Mouse (Mus musculus) CD4-positive naive resting alpha-beta T cell, adult 76 days (primary cell): ENCODE measurements around the gene Frmd4a. TPM values are rescaled to one million over a fixed set of nuclear protein-coding genes. Genes with fewer than 3 reads are reported as not detected.

Experiments used
- total RNA-seq: library from RNA; stranded (reverse); gene quantifications from one replicate; pipeline ENCODE4 v1.2.4, GENCODE M21; 2023

The Frmd4a gene
- 2.8 TPM for total RNA-seq

GRCm38 (mm10) chr2:4017528-4018288 lies at the start of gene Frmd4a:
Frmd4a (plus strand) TSS chr2:4017717.

GRCm38 (mm10) chr2:4651500-4652285 lies 634.2 kb downstream of the Frmd4a start, which contains the start of gene Prpf18:
Prpf18 (minus strand) TSS chr2:4652113.

